Mouse (Mus musculus) right cerebral cortex, postnatal 25 days (tissue): Measurements from ENCODE around the gene Aak1.

Source experiments
- DNase-seq: peaks from one replicate; pipeline ENCODE4 v3.0.0; 2022

Aak1 gene

DNA sequence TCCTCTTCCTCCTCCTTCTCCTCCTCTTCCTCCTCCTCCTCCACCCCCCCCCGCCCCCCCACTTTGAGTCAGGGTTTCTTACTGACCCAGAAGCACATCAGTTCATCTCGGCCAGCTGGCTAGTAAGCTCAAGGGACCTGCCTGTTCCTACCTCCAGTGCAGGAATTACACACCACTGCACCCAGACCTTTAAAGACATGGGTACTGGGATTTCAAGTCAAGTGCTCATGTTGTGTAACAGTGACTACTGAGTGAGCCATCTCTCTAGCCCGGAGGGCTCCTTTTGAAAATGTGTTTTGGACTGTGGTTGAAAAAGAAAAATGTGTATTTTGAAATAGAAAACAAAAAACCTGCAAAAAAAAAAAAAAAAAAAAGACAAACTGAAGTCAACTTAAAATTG, 50.6 kb downstream of the Aak1 start:
- DNase-seq: no peak

DNA sequence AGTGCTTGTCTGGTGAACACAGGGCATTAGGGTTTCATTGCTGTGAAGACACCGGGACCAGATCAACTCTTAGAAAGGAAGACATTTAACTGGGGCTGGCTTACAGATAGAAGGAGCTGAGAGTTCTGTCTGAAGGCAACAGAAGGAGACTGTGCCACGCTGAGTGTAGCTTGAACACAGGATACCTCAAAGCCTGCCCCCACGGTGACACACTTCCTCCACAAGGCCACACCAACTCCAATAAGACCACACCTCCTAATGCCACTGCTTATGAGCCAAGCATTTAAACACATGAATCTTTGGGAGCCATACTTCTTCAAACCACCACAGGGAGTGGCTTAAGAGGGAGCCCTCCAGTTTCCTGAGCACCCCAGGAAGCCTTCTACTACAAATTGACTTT, 51.2 kb downstream of the Aak1 start:
- DNase-seq: no peak

DNA sequence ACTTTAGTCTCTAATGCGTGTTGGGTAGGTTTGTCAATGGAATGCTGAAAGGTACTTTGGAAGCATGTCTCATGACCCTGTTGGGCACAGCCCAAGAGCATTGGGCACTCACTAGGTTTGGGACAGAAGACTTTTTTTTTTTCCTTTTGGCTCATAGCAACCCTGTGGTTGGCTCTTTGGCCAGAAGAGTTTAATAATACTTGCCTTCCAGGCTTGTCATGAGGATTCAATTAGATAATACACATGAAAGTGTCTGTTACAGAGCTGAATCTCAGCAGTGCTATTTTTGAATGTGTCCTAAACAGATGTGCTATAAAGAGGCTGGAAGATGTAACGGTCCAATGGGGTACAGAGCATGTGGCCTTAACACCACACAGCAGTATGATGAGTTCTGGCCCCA, 56.2 kb downstream of the Aak1 start:
- no peak for DNase-seq

DNA sequence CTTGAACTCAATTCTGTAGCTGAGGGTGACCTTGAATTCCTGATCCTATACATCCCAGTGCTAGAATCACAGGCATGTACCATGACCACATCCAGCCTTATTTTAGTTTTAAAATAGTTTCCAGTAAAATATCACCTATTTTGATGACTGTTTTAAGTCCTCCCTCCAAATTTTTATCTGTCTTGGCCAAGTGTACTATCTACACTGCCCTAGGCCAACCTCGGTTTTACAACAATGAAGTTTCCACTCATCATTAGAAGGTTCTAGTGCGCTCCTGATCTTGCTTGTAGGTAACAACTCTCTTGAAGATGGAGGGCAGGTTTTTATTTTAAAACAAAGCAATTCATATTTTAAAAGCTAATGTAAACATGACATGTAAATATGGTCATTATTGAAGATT, 57.9 kb downstream of the Aak1 start:
- DNase-seq: no peak

DNA sequence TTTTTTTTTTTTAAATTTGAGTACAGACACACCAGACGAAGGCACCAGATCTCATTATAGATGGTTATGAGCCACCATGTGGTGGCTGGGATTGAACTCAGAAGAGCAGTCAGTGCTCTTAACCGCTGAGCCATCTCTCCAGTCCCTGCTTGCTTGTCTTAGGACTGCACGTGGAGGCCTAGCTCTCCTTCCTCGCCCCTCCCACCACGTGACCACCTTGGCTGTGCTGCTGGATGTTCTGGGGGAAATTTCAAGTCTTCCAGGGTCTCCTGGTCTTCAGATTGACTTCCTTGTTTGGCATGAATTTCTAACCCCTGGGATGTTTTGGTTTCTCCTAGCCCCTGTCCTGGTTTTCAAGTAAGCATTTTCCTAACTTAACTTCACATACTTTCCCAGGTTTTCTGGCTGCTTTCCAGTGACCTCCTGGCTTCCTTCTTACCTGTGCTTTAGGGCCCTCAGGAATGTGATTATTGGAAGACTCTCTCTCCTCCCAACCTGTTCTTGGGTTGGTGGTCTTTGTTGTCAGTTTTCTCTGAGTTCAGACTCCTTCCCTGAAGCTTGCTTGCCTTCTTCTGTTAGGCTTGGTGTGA, 59.3 kb downstream of the Aak1 start:
- DNase-seq: no peak

DNA sequence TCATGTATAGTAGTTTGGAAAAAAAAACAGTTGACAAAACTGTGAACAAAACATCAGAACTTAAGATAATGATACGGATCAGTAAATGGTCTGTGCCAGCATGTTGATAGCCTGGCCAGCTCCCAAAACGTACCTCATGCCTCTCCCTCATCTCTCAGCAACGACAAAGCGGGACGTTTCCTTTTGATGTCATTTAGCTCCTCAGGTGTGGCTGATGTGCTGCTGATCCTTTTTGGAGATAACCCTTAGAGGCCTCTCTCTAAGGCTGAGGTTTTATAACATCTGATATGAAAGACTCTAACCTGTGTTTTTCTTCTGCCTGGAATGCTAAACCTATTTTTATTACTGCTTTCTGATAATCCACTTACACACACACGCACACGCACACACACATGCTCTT, 60.6 kb downstream of the Aak1 start:
- DNase-seq: no peak

DNA sequence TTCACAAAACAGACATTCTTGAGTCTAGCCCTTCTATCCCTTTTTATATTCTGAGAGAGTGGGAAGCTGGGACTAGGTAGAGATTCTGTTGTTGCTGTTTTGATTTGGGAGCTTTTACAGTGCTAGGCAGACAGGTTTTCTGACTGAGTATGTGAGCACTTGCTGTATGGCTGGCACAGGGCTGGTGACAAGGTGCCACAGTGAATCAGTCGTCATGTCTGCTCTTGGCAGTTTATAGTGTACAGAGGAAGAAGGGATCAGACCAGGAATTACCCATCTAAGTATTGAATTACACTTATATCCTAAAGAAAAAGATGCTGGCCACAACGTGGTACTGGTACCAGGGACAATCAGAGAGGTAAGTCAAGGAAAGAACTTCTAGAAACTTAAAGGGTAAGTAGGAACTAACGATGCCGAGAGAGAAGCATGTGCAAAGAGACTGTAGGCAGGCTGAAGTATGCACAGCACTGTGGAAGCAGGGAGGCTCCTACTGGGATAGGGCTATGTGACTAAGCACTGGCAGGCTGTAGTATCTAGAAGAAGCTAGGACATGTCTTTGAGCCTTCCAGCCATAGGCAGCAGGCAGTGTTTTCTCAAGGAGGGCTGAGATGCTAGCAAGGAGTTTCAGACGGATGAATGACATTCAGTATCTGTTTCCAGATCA, 67.0 kb downstream of the Aak1 start:
- no peak for DNase-seq

DNA sequence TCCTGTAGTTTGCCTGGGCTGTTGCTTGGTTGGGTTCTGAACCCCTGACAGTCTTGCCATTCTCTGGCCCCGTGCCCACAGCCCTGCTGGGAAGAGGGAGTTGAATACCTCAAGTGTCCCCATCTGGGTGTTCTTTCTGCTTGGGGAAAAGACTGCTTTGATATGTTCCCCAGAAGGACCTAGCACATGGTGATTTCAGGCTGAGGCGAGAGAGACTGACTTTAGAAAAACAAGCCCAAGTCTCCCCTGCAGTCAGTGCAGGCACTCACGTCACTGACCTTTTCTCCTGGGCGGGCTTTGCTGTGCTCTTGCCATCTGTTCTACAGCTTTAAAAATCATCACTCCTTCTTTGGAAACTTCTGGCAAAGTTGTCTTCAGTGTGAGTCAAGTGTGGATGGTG, 67.9 kb downstream of the Aak1 start:
- DNase-seq: peak; percentile 37

DNA sequence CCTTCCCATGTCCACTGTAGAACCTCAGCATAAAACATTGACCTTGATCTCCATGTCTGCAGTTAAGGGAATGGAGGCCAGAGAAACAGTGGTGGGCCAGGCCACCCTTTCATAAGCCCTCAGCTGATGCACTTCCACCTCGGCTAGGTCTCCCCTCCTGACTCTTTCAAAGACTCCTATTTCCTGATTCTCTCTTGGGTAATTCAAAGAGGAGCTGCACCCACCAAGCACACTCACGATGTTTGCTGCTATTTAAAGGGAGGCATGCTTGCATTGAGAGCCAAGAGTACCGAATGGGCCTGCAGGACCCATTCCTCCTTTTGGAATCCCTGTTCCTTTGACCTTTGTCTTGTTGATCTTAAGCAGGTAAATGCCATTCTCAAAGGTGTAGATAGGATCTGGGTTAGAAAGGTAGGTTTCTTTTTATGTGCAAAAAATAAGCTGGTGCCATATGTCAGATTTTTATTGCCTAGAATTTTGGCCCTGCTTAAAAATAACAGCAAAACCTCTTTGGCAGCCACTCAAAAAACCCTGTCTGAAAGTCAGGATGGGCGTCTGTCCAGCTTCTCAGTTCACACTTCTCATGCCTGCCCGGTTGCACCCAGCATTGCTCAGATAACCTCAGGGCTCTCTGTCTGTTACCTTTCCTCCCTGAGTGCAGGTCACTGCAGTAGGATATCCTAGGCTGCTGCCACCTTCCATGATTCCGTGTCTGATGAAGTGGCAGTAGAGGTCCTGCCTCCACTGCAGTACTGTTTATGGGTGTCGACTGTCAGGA, 68.9 kb downstream of the Aak1 start:
- no peak for DNase-seq

DNA sequence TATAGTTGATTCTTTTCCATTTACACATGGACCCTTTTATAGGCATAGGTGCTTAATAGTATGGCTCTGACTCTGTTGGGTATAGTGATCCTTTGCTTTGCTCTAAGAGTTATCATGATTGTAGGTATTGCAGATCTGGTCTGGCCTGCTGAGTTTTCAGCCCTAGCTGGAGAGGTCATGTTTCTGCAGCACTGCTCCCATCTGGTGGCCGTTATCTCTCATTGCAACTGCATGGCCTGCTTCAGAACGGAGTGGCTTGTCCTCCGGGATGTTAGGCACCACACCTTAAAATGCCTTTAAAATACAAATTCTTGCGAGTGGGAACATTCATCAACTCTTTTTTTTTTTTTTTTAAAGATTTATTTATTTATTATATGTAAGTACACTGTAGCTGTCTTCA, 72.6 kb downstream of the Aak1 start:
- DNase-seq: no peak

DNA sequence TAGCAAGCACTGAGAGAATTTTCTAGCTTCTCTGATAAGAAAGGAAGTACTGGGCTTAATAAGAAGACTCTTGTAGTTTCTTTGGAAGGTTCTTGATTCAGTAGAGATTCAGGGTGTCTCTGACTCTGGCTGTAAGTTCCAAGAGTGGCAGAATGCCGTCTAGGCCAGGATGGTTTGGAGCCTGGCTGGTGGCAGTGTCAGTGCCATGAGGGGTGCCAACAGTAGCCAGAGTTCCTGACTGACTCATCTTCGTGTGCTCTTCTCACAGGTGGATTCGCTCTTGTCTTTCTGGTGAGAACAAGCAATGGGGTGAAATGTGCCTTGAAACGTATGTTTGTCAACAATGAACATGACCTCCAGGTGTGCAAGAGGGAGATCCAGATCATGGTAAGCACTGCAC, 75.4 kb downstream of the Aak1 start:
- DNase-seq: no peak

DNA sequence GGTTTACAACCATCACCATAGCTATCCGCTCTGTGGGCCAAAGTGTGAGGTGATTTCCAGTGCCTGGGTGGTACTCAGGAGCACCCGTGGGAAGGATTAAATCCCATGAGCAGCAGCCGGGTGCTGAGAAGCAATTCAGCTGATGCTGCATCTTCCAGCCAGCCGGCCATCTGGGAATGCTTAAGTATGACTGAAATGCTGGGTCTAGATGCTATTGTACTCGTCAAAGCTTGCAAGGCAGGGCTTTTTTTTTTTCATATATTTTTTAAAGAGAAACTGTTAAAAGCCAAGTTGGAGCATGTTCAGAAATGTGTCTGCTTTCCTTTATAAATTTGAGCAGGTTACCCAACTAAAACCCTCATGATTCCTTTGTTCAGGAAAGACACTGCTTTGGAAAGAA, 85.2 kb downstream of the Aak1 start:
- DNase-seq: no peak

DNA sequence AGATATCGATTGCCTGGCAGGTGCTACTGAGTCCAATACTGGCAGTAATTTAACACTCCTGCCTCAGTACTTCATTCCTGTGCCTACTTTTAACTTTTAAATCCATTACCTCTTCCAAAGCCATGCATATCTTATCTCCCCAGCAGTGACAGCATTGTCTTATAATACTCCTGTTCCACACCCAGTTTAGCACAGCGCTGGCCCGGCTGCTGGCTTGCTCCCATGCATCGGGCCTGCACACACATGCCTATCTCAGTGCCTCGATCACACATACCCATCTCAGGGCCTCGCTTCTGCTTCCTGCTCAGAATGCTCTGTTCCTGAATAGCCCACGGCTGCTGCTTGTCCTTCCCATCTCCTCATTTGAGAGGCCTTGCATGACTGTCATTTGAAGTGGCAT, 90.5 kb downstream of the Aak1 start:
- DNase-seq: no peak

DNA sequence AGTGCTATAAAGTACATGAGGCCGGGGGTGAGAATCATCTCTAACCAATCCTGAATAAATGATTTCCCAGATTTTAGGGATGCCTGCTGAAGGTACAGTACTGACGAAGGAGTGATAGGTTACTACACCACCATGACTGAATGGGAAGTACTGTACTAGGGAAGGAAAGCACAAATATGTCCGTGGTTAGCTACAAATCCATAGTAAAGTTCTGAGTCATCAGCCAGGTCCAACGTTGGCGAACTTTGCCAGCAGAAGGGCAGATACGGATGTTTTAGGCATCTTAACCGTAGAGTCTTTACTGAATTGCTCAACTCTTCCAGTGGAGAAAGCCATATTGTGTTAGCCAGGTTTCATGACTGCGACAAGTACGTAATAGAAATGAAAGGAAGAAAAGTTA, 91.6 kb downstream of the Aak1 start:
- no peak for DNase-seq

DNA sequence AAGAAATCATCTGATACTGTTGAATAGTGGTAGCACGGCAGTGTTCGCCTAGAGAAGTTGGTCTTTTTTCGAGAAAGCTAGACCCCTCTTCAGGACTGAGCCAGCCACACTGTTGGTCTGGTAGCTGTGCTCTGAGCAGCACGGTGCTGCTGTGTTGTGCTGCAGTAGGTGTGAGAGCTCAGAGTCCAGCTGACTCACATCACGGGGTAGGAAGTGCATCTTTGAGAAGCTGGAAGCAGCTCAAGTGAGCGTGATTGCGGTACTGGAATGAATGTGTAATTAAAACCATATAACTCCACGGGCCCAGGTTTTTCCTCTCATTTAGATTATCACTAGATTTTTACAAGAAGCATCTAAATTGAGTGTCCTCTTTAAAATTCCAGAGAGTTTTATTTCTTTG, 97.8 kb downstream of the Aak1 start:
- DNase-seq: peak; percentile 38

DNA sequence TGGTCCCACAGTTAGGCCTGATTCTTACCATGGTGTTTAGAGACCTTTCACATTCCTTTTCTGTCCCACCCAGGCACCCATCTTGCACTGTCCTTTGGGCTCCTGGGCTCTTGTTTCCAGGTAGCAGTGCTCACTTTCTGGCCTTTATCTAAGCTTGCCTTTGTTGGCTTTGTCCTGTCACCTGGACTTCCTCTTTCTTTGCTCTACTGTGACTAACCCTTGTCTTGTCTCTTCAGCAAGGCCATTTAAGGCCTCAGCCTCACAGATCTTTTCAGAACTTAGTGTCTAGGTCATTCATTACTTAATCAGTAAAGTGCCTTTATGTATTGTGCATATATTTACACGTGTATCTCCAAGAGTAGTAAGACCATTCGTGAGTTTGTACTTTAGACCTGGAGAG, 99.4 kb downstream of the Aak1 start:
- DNase-seq: no peak

DNA sequence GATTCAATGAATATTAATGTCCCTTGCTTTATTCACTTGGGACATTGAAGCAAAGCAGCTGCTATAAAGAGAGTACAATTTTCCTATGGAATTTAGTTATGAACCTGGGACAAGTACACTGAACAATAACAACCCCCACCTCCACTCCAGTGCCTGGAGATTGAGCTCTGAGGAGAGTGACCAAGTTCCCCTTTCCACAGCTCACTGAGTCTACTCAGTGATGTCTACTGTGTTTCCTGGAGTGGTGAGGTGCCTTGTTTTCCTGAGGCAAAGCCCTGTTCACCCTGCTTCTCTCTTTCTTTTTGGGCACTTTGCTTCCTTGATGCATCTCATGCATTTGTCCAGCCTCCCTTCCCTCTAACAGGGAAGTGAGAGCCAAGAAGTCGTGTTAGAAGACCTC, 100.8 kb downstream of the Aak1 start:
- DNase-seq: no peak

DNA sequence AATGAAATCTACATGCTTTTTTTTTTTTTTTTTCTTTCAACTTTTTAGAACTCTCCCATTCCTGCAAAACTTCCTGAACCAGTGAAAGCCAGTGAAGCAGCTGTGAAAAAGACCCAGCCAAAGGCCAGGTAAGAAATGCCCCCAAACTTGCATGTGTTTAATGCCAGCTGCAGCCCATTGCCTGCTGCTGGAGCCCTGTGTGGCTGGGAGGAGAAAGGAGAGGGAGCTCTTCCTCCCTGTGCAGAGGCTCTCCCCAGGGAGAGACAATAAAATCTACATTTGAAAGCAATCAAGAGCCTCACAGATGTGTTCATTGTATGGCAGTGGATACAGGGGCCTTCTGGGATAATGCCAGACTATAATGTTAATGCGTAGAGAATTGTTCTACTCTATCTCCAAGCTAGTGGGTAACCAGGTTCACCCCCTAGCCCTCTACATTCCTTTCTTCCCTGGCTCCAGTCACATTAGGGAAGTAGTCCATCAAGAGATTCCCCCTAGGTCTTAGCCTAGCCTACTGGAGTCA, 101.5 kb downstream of the Aak1 start:
- DNase-seq: no peak

DNA sequence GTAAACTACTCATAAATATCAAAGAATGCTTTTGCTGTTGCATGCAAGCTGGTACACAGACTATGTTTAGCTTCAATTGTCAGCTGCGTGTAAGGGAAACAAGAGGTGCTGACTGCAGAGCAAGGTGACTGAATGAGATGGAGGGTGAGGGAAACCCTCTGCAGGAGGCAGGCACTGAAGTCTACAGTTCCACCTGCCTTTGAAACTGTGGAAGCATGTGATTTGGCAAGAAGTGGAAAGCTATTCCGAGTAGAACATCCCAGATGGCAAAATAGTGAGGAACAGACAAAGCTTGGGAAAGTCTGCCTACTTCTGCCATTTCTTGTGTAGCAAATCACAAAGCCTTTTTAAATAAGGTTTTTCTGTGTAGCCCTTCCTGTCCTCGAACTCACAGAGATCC, 106.4 kb downstream of the Aak1 start:
- DNase-seq: peak; percentile 47

DNA sequence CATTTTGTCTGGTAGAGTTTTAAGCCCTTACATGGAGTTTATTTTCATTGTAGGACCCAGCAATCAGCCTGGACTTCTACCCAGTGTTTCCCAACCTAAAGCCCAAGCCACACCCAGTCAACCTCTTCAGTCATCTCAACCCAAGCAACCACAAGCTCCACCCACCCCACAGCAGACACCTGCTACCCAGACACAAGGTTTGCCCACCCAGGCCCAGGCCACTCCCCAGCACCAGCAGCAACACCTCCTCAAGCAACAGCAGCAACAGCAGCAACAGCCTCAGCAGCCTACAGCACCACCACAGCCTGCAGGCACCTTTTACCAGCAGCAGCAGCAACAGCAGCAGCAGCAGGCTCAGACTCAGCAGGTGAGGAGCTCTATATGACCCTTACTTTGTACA, 106.9 kb downstream of the Aak1 start:
- DNase-seq: no peak

DNA sequence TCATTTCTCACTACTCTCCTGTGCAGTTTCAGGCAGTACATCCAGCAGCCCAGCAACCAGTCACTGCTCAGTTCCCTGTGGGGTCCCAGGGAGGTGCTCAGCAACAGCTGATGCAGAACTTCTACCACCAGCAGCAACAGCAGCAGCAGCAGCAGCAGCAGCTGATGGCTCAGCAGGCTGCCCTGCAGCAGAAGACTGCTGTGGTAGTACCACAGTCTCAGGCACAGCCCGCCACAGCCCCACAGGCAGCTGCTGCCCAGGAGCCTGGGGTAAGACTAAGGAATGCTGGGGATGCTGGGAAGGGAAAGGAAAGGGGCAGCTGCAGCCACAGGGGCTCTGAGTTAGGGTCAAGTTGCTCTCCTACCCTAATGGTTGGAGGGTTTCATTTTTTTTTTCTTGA, 109.7 kb downstream of the Aak1 start:
- DNase-seq: no peak

DNA sequence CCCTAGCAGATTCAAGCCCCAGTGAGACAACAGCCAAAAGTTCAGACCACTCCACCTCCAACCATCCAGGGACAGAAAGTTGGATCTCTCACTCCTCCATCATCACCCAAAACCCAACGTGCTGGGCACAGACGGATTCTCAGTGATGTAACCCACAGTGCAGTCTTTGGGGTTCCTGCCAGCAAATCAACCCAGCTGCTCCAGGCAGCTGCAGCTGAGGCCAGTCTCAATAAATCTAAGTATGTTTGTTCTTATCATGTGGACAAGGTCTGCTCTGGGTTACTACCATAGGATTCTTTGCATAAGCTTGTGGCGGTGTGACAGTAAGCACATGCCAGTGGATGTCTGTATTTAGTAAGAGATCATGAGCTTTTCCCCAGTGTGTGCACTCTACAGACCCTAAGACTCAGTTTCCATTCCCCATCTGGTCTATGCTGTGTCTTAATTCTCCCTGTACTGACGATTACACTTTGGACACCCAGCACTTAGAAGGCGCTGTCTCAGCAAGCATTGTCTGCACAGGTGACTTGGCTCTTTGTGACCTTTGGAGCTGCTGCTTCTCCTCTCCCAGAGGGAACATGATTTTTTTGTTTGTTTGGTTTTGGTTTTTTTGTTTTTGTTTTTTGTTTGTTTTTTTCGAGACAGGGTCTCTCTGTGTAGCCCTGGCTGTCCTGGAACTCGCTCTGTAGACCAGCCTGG, 114.8 kb downstream of the Aak1 start:
- no peak for DNase-seq

DNA sequence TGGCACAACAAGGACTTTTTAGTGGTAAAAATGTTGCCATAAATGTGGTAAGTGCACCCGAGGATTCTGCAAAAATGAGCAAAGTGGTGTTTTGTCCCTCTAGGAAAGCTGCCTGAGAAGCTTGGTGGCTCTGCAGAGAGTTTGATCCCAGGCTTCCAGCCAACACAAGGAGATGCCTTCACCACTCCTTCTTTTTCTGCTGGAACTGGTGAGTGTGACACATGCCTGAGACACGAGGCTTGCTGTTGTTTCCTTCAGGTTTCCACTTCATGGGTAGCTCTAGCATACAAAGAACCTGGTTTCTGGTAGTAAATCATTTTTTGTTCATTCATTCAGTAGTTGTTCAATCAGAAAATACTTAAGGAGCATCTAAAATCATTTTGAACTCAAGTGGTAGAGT, 117.8 kb downstream of the Aak1 start:
- no peak for DNase-seq

DNA sequence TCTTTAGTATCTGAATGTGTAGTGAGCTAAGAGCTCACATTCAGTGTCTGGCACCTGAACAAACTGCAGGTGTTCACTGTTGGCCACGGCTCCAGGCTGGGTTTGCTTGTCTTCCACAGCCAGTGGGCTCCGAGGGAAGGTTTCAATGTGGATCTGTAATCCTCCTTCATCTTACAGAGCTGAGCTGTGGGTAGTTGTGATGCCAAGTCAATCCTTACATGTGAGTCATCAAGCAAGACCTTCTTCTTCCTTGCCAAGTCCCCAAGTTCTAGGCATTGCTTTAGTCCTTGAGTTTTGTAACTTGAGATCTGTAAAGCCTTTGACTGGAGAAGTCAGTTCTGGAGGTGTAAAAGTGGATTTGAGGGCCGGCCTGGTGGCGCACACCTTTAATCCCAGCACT, 124.6 kb downstream of the Aak1 start:
- no peak for DNase-seq
